Mouse (Mus musculus): ENCODE measurements around the gene Cacna1b. TPM values are rescaled to one million over a fixed set of nuclear protein-coding genes. Genes with fewer than 3 reads are reported as not detected.

Gene Cacna1b
- polyA plus RNA-seq, 1 experiment from 2014 or later: 20.3 TPM

GRCm38 (mm10) chr2:24646452-24647146 lies 116.4 kb downstream of the Cacna1b start:
- no peak overlapping the region for H3K9ac ChIP-seq (replicated peaks; ENCODE audit: low read depth, low read length)
- H3K4me2 ChIP-seq (ENCODE audit: low read depth, low read length): no peak overlapping the region
- no peak overlapping the region for H3K4me3 ChIP-seq (ENCODE audit: low read depth, low read length)
- H3K27me3 ChIP-seq (ENCODE audit: control insufficient read depth, insufficient read depth, low read length): no peaks in the 10 kb centered on the region
- no peaks in the 10 kb centered on the region for H3K4me1 ChIP-seq (ENCODE audit: control insufficient read depth, insufficient read depth, low read length)
- no peak for ATAC-seq (ENCODE audit: low read depth)
- peaks cover 30% of the 10 kb centered on the region for H3K36me3 ChIP-seq (ENCODE audit: control insufficient read depth, insufficient read depth, low read length)
- WGBS: 93% methylated on average over 5 of the region's 5 CpGs
- no peaks in the 10 kb centered on the region for H3K9me3 ChIP-seq (ENCODE audit: control insufficient read depth, low read length)
- no peak overlapping the region for H3K27ac ChIP-seq (ENCODE audit: low read depth, low read length)

GRCm38 (mm10) chr2:24642834-24643233 lies 120.1 kb downstream of the Cacna1b start:
- no peaks in the 10 kb centered on the region for H3K27me3 ChIP-seq (ENCODE audit: control insufficient read depth, insufficient read depth, low read length)
- H3K9me3 ChIP-seq (ENCODE audit: control insufficient read depth, low read length): no peaks in the 10 kb centered on the region
- H3K4me2 ChIP-seq (ENCODE audit: low read depth, low read length): no peak overlapping the region
- no peak overlapping the region for H3K9ac ChIP-seq (replicated peaks; ENCODE audit: low read depth, low read length)
- 80% methylated on average over 7 of the region's 7 CpGs for WGBS
- ATAC-seq (ENCODE audit: low read depth): no peak
- no peak overlapping the region for H3K27ac ChIP-seq (ENCODE audit: low read depth, low read length)
- peaks cover 21% of the 10 kb centered on the region for H3K36me3 ChIP-seq (ENCODE audit: control insufficient read depth, insufficient read depth, low read length)
- H3K4me3 ChIP-seq (ENCODE audit: low read depth, low read length): no peak overlapping the region
- H3K4me1 ChIP-seq (ENCODE audit: control insufficient read depth, insufficient read depth, low read length): 0 out of 2 replicates have a peak, but pooled peaks cover 7% of the 10 kb centered on the region

GRCm38 (mm10) chr2:24638102-24638954 lies 124.6 kb downstream of the Cacna1b start:
- ATAC-seq (ENCODE audit: low read depth): peak; percentile 35; the same call in 1 of the 2 replicates
- Histone ChIP-seq H3K4me3 (ENCODE audit: low read depth, low read length) (no peak overlapping the region), H3K9me3 (ENCODE audit: control insufficient read depth, low read length) (no peaks in the 10 kb centered on the region), H3K27me3 (ENCODE audit: control insufficient read depth, insufficient read depth, low read length) (no peaks in the 10 kb centered on the region), H3K4me2 (ENCODE audit: low read depth, low read length) (no peak overlapping the region), H3K4me1 (ENCODE audit: control insufficient read depth, insufficient read depth, low read length) (0 out of 2 replicates have a peak, but pooled peaks cover 7% of the 10 kb centered on the region), H3K27ac (ENCODE audit: low read depth, low read length) (peak overlapping the region; percentile 44; the same call in 1 of the 2 replicates), H3K9ac (replicated peaks; ENCODE audit: low read depth, low read length) (no peak overlapping the region), H3K36me3 (ENCODE audit: control insufficient read depth, insufficient read depth, low read length) (peaks cover 14% of the 10 kb centered on the region)
- WGBS: 49% methylated on average over 14 of the region's 14 CpGs

- Histone ChIP-seq H3K4me3 (ENCODE audit: low read depth, low read length) (no peak overlapping the region), H3K4me1 (ENCODE audit: control insufficient read depth, insufficient read depth, low read length) (0 out of 2 replicates have a peak, but pooled peaks cover 7% of the 10 kb centered on the region), H3K36me3 (ENCODE audit: control insufficient read depth, insufficient read depth, low read length) (peaks cover 21% of the 10 kb centered on the region), H3K27me3 (ENCODE audit: control insufficient read depth, insufficient read depth, low read length) (no peaks in the 10 kb centered on the region), H3K4me2 (ENCODE audit: low read depth, low read length) (no peak overlapping the region), H3K9ac (replicated peaks; ENCODE audit: low read depth, low read length) (no peak overlapping the region), H3K27ac (ENCODE audit: low read depth, low read length) (no peak overlapping the region), H3K9me3 (ENCODE audit: control insufficient read depth, low read length) (no peaks in the 10 kb centered on the region)
- WGBS: 92% methylated on average over 6 of the region's 6 CpGs
- ATAC-seq (ENCODE audit: low read depth): no peak
Measured at GRCm38 (mm10) chr2:24633645-24634044, 129.3 kb downstream of the Cacna1b start.

- no peaks in the 10 kb centered on the region for H3K27me3 ChIP-seq (ENCODE audit: control insufficient read depth, insufficient read depth, low read length)
- H3K4me2 ChIP-seq (ENCODE audit: low read depth, low read length): no peak overlapping the region
- H3K36me3 ChIP-seq (ENCODE audit: control insufficient read depth, insufficient read depth, low read length): peaks cover 13% of the 10 kb centered on the region
- H3K27ac ChIP-seq (ENCODE audit: low read depth, low read length): no peak overlapping the region
- H3K9me3 ChIP-seq (ENCODE audit: control insufficient read depth, low read length): no peaks in the 10 kb centered on the region
- no peak overlapping the region for H3K9ac ChIP-seq (replicated peaks; ENCODE audit: low read depth, low read length)
- WGBS: 87% methylated on average over 4 of the region's 4 CpGs
- ATAC-seq (ENCODE audit: low read depth): no peak
- H3K4me3 ChIP-seq (ENCODE audit: low read depth, low read length): no peak overlapping the region
- no peaks in the 10 kb centered on the region for H3K4me1 ChIP-seq (ENCODE audit: control insufficient read depth, insufficient read depth, low read length)
Measured at GRCm38 (mm10) chr2:24617141-24617540, 145.8 kb downstream of the Cacna1b start.

GRCm38 (mm10) chr2:24609789-24610188 lies 153.2 kb downstream of the Cacna1b start:
- H3K27ac ChIP-seq (ENCODE audit: low read depth, low read length): no peak overlapping the region
- no peaks in the 10 kb centered on the region for H3K4me1 ChIP-seq (ENCODE audit: control insufficient read depth, insufficient read depth, low read length)
- H3K27me3 ChIP-seq (ENCODE audit: control insufficient read depth, insufficient read depth, low read length): no peaks in the 10 kb centered on the region
- no peak overlapping the region for H3K4me2 ChIP-seq (ENCODE audit: low read depth, low read length)
- no peak overlapping the region for H3K4me3 ChIP-seq (ENCODE audit: low read depth, low read length)
- no peaks in the 10 kb centered on the region for H3K9me3 ChIP-seq (ENCODE audit: control insufficient read depth, low read length)
- WGBS: 80% methylated on average over 7 of the region's 7 CpGs
- H3K9ac ChIP-seq (replicated peaks; ENCODE audit: low read depth, low read length): no peak overlapping the region
- ATAC-seq (ENCODE audit: low read depth): no peak
- peaks cover 37% of the 10 kb centered on the region; the same call in 1 of the 2 replicates for H3K36me3 ChIP-seq (ENCODE audit: control insufficient read depth, insufficient read depth, low read length)

- H3K4me2 ChIP-seq (ENCODE audit: low read depth, low read length): no peak overlapping the region
- H3K9ac ChIP-seq (replicated peaks; ENCODE audit: low read depth, low read length): no peak overlapping the region
- H3K4me3 ChIP-seq (ENCODE audit: low read depth, low read length): no peak overlapping the region
- ATAC-seq (ENCODE audit: low read depth): no peak
- peaks cover 36% of the 10 kb centered on the region; the same call in 1 of the 2 replicates for H3K36me3 ChIP-seq (ENCODE audit: control insufficient read depth, insufficient read depth, low read length)
- H3K27me3 ChIP-seq (ENCODE audit: control insufficient read depth, insufficient read depth, low read length): no peaks in the 10 kb centered on the region
- 54% methylated on average over 7 of the region's 7 CpGs for WGBS
- no peak overlapping the region for H3K27ac ChIP-seq (ENCODE audit: low read depth, low read length)
- no peaks in the 10 kb centered on the region for H3K9me3 ChIP-seq (ENCODE audit: control insufficient read depth, low read length)
- H3K4me1 ChIP-seq (ENCODE audit: control insufficient read depth, insufficient read depth, low read length): no peaks in the 10 kb centered on the region
Measured at GRCm38 (mm10) chr2:24608765-24609138, 154.2 kb downstream of the Cacna1b start.

- Histone ChIP-seq H3K4me3 (ENCODE audit: low read depth, low read length) (no peak overlapping the region), H3K4me2 (ENCODE audit: low read depth, low read length) (no peak overlapping the region), H3K9ac (replicated peaks; ENCODE audit: low read depth, low read length) (no peak overlapping the region), H3K4me1 (ENCODE audit: control insufficient read depth, insufficient read depth, low read length) (no peaks in the 10 kb centered on the region), H3K27me3 (ENCODE audit: control insufficient read depth, insufficient read depth, low read length) (no peaks in the 10 kb centered on the region), H3K36me3 (ENCODE audit: control insufficient read depth, insufficient read depth, low read length) (peaks cover 36% of the 10 kb centered on the region; the same call in 1 of the 2 replicates), H3K9me3 (ENCODE audit: control insufficient read depth, low read length) (no peaks in the 10 kb centered on the region), H3K27ac (ENCODE audit: low read depth, low read length) (no peak overlapping the region)
- ATAC-seq (ENCODE audit: low read depth): peak; percentile 33
- 38% methylated on average over 13 of the region's 13 CpGs for WGBS
Measured at GRCm38 (mm10) chr2:24607905-24608764, 154.8 kb downstream of the Cacna1b start.

Measured in neural tube, embryonic 14.5 days (tissue).